Mouse (Mus musculus): ENCODE data around the gene Yipf2. TPM values are rescaled to one million over a fixed set of nuclear protein-coding genes. Genes with fewer than 3 reads are reported as not detected.
A peak's percentile ranks its signal among the peaks of the same experiment; 100 is the strongest.

Gene Yipf2
- polyA plus RNA-seq, 1 experiment from 2014 or later, result 20.3 TPM

DNA sequence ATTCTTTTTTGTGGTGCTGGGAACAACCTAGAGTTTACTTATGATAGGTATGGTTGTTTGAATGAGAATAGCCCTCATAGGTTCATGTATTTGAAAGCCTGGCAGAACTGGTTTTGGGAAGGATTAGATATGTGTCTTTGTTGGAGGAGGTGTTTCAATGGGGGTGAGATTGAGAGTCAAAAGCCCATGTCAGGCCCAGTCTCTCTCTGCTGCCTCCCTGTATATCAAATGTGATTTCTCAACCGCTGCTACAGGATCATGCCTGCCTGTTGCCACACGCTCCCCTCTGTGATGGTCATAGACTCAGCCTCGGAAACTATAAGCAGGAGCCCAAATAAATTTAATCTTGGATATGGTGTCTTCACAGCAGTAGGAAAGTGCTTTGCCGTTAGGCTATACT, 27.6 kb upstream of the Yipf2 start:
- Histone ChIP-seq H3K27me3 (ENCODE audit: control insufficient read depth, insufficient read depth, low read length) (no peaks in the 10 kb centered on the region), H3K9me3 (ENCODE audit: control insufficient read depth, low read length) (no peaks in the 10 kb centered on the region), H3K27ac (ENCODE audit: low read depth, low read length) (no peak overlapping the region), H3K4me3 (ENCODE audit: low read depth, low read length) (no peak overlapping the region), H3K9ac (replicated peaks; ENCODE audit: low read depth, low read length) (no peak overlapping the region), H3K4me2 (ENCODE audit: low read depth, low read length) (no peak overlapping the region), H3K36me3 (ENCODE audit: control insufficient read depth, insufficient read depth, low read length) (no peaks in the 10 kb centered on the region), H3K4me1 (ENCODE audit: control insufficient read depth, insufficient read depth, low read length) (peaks cover 12% of the 10 kb centered on the region)
- ATAC-seq (ENCODE audit: low read depth), result no peak
- WGBS, result 84% methylated on average over 4 of the region's 4 CpGs

DNA sequence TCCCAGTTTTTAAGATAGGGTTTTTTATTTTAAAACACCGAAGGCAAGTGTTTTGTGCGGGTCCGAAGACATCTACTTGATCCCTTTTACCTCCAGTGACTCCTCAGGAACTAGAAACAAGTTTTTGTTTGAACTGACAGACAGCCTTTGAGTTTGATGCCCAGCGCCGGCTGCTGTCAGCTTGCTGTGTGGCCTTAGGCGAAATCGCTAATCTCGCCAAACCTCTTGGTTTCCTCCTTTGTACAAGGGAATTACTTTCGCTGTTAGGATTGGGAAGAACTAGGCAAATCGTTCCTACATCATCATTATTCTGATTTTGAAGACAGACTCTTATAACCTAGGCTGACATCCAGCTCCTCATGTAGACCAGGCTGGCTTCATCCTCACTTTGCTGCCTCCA, 24.4 kb upstream of the Yipf2 start:
- Histone ChIP-seq H3K4me2 (ENCODE audit: low read depth, low read length) (peak overlapping the region; percentile 56), H3K27ac (ENCODE audit: low read depth, low read length) (peak overlapping the region; percentile 99), H3K9me3 (ENCODE audit: control insufficient read depth, low read length) (no peaks in the 10 kb centered on the region), H3K4me1 (ENCODE audit: control insufficient read depth, insufficient read depth, low read length) (peaks cover 16% of the 10 kb centered on the region), H3K4me3 (ENCODE audit: low read depth, low read length) (peak overlapping the region; percentile 81), H3K27me3 (ENCODE audit: control insufficient read depth, insufficient read depth, low read length) (no peaks in the 10 kb centered on the region), H3K36me3 (ENCODE audit: control insufficient read depth, insufficient read depth, low read length) (no peaks in the 10 kb centered on the region), H3K9ac (replicated peaks; ENCODE audit: low read depth, low read length) (peak overlapping the region; percentile 96)
- no peak for ATAC-seq (ENCODE audit: low read depth)
- WGBS, result 14% methylated on average over 10 of the region's 10 CpGs

DNA sequence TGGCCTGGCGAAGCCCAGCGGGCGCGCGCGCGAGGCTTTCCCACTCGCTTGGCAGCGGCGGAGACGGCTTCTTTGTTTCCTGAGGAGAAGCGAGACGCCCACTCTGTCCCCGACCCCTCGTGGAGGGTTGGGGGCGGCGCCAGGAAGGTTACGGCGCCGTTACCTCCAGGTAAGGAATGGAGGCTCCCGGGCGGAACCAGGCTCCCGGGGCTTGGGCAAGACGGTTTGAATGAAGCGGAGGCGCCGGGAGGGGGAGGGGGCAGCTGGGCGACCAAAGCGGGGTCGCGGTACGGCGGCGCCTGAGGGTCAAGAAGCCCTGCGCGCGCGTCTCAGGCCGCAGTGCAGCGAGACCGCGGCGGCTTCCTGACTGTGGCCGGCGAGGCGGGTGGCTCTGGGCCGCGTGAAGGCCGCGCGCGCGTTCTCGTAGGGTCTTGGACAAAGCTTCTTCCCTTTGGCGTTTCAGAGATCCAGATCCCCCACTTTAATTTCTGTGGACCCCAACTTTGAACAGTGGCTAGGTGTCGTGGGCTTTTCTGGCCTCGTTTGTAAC, 23.7 kb upstream of the Yipf2 start:
- H3K27me3 ChIP-seq (ENCODE audit: control insufficient read depth, insufficient read depth, low read length), result no peaks in the 10 kb centered on the region
- no peaks in the 10 kb centered on the region for H3K36me3 ChIP-seq (ENCODE audit: control insufficient read depth, insufficient read depth, low read length)
- ATAC-seq (ENCODE audit: low read depth), result peak; percentile 84
- no peaks in the 10 kb centered on the region for H3K9me3 ChIP-seq (ENCODE audit: control insufficient read depth, low read length)
- peak overlapping the region; percentile 96 for H3K9ac ChIP-seq (replicated peaks; ENCODE audit: low read depth, low read length)
- peak overlapping the region; percentile 56 for H3K4me2 ChIP-seq (ENCODE audit: low read depth, low read length)
- H3K4me1 ChIP-seq (ENCODE audit: control insufficient read depth, insufficient read depth, low read length), result peaks cover 16% of the 10 kb centered on the region
- under 1% methylated on average over 50 of the region's 57 CpGs for WGBS
- H3K27ac ChIP-seq (ENCODE audit: low read depth, low read length), result peak overlapping the region; percentile 99
- peak overlapping the region; percentile 81 for H3K4me3 ChIP-seq (ENCODE audit: low read depth, low read length)

DNA sequence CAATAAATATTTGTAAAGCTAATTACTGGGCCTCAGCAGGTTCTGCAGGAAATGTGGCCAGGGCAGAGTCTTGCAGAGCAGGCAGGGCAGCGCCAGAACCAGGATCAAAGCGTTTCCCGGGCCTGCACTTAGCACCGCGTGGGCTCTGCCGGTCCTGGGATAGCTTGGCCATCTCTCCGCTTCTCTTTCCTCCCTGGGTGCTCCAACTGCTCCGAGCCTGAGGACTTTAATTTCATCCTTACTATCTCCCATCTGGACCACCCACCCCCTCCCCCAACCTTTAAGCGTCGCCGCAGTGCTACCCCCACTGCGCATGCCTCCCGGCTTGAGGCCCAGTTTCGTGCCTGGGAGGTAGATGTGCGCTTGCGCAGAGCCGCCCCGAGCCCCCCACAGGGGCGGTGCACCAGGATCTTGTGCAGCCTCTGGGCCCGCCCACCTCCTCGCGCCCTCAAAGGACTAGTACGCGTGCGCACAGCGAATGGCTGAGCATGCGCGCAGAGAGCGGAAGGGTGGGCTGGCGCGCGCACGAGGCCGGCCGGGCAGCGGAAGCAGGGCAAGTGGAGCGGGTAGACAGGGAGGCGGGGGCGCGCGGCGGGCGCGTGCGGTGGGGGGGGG, 23.1 kb upstream of the Yipf2 start, which contains the start of gene Smarca4:
Smarca4 (plus strand) TSS at position 553 of the 615 bp plus-strand sequence.
- ATAC-seq (ENCODE audit: low read depth), result peak; percentile 94
- no peaks in the 10 kb centered on the region for H3K9me3 ChIP-seq (ENCODE audit: control insufficient read depth, low read length)
- no peaks in the 10 kb centered on the region for H3K27me3 ChIP-seq (ENCODE audit: control insufficient read depth, insufficient read depth, low read length)
- peaks cover 16% of the 10 kb centered on the region for H3K4me1 ChIP-seq (ENCODE audit: control insufficient read depth, insufficient read depth, low read length)
- H3K36me3 ChIP-seq (ENCODE audit: control insufficient read depth, insufficient read depth, low read length), result no peaks in the 10 kb centered on the region
- peak within 1 kb of the TSS; percentile 81 for H3K4me3 ChIP-seq (ENCODE audit: low read depth, low read length)
- H3K27ac ChIP-seq (ENCODE audit: low read depth, low read length), result peak within 1 kb of the TSS; percentile 99
- peak within 1 kb of the TSS; percentile 75 for H3K4me2 ChIP-seq (ENCODE audit: low read depth, low read length)
- WGBS, result under 1% methylated on average over 43 of the region's 45 CpGs
- peak within 1 kb of the TSS; percentile 96 for H3K9ac ChIP-seq (replicated peaks; ENCODE audit: low read depth, low read length)

DNA sequence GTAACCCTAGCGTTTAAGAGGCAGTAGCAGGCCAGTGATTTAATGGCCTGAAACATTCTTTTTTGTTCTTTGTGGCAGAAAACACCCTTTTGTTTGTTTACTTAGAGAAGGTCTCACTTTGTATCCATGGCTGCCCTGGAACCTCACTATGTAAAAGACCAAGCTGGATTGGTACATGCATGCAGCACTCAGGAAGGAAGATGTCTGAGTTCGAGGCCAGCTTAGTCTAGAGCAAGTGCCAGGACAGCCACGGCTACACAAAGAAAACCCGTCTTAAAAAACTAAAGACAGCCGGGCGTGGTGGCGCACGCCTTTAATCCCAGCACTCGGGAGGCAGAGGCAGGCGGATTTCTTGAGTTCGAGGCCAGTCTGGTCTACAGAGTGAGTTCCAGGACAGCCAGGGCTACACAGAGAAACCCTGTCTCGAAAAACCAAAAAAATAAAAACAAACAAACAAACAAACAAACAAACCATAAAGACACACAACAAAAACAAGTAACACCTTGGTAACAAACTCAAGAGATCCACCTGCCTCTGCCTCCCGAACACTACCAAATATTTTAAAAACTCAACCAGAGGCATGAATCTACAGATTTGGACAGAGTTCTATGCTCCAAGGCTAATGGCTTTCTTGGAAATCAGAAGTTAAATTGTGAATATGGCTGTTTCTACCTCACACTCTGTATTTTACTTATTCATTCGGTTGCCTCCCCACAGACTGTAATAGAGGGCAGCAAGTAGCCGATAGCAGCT, 22.4 kb upstream of the Yipf2 start:
- no peaks in the 10 kb centered on the region for H3K36me3 ChIP-seq (ENCODE audit: control insufficient read depth, insufficient read depth, low read length)
- peak overlapping the region; percentile 57 for H3K9ac ChIP-seq (replicated peaks; ENCODE audit: low read depth, low read length)
- H3K9me3 ChIP-seq (ENCODE audit: control insufficient read depth, low read length), result no peaks in the 10 kb centered on the region
- peaks cover 16% of the 10 kb centered on the region for H3K4me1 ChIP-seq (ENCODE audit: control insufficient read depth, insufficient read depth, low read length)
- H3K27ac ChIP-seq (ENCODE audit: low read depth, low read length), result peak overlapping the region; percentile 99
- peak overlapping the region; percentile 81 for H3K4me3 ChIP-seq (ENCODE audit: low read depth, low read length)
- WGBS, result 75% methylated on average over 15 of the region's 15 CpGs
- no peak for ATAC-seq (ENCODE audit: low read depth)
- H3K4me2 ChIP-seq (ENCODE audit: low read depth, low read length), result peak overlapping the region; percentile 75
- no peaks in the 10 kb centered on the region for H3K27me3 ChIP-seq (ENCODE audit: control insufficient read depth, insufficient read depth, low read length)

DNA sequence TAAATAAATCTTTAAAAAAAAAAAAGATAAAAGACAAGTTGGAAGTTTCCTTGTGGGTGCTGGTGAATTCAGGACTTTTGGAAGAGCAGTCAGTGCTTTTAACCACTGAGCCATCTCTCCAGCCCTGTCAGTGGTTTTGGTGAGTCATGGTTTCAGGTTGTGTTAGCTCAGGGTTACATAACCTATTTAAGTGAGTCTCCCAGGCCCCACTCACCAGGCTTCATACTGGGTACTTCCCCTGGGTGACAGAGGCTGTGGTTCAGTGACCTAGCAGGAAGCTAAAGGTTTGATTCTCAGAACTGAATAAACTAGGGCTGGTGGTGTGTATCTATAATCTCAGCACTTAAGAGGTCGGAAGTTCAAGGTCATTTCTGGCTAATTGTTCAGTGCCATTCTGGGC, 17.2 kb upstream of the Yipf2 start:
- Histone ChIP-seq H3K4me3 (ENCODE audit: low read depth, low read length) (no peak overlapping the region), H3K36me3 (ENCODE audit: control insufficient read depth, insufficient read depth, low read length) (no peaks in the 10 kb centered on the region), H3K4me2 (ENCODE audit: low read depth, low read length) (no peak overlapping the region), H3K9me3 (ENCODE audit: control insufficient read depth, low read length) (no peaks in the 10 kb centered on the region), H3K9ac (replicated peaks; ENCODE audit: low read depth, low read length) (no peak overlapping the region), H3K4me1 (ENCODE audit: control insufficient read depth, insufficient read depth, low read length) (peaks cover under 1% of the 10 kb centered on the region; the same call in 1 of the 2 replicates), H3K27me3 (ENCODE audit: control insufficient read depth, insufficient read depth, low read length) (no peaks in the 10 kb centered on the region), H3K27ac (ENCODE audit: low read depth, low read length) (no peak overlapping the region)
- 89% methylated on average over 1 of the region's 1 CpGs for WGBS
- ATAC-seq (ENCODE audit: low read depth), result no peak

DNA sequence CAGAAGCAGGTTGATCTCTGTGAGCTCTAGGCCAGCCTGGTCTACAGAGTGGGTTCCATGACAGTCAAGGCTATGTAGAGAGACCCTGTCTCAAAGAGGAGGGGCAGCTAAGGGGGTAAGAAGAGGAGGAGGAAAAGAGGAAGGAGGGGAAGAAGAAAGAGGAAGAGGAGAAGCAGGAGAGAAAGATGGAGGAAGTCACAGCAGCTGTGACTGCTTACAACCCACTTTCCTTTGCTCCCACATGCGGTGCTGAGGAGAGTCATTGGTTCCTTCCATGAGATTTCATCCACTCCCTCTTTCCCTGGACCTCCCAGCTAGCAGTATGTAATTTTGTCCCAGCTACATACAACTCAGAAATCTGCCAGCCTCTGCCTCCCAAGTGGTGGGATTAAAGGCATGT, 14.0 kb upstream of the Yipf2 start:
- Histone ChIP-seq H3K27me3 (ENCODE audit: control insufficient read depth, insufficient read depth, low read length) (no peaks in the 10 kb centered on the region), H3K36me3 (ENCODE audit: control insufficient read depth, insufficient read depth, low read length) (no peaks in the 10 kb centered on the region), H3K4me2 (ENCODE audit: low read depth, low read length) (no peak overlapping the region), H3K4me3 (ENCODE audit: low read depth, low read length) (no peak overlapping the region), H3K9me3 (ENCODE audit: control insufficient read depth, low read length) (no peaks in the 10 kb centered on the region), H3K27ac (ENCODE audit: low read depth, low read length) (no peak overlapping the region), H3K9ac (replicated peaks; ENCODE audit: low read depth, low read length) (no peak overlapping the region), H3K4me1 (ENCODE audit: control insufficient read depth, insufficient read depth, low read length) (no peaks in the 10 kb centered on the region)
- no peak for ATAC-seq (ENCODE audit: low read depth)
- WGBS, result 81% methylated on average over 1 of the region's 1 CpGs

DNA sequence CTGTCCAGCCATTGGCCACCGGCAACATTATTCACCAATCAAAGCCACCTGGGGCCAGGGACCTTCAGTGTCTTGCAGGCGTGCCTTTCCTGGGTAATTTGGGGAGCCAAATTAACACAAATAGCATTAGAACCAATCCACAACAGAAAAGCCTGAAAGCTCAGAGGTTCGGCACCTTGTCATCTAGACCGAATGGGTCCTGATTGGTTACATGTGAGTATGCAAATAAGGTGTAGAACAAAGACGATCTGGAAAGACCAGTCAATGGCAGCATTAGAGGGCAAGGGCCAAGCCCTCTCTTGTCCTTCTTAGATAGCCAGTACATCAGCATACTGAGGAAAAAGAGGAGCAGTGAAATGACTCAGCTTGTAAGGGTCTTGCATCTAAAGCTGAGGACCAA, 13.2 kb upstream of the Yipf2 start:
- Histone ChIP-seq H3K4me3 (ENCODE audit: low read depth, low read length) (no peak overlapping the region), H3K4me2 (ENCODE audit: low read depth, low read length) (no peak overlapping the region), H3K9me3 (ENCODE audit: control insufficient read depth, low read length) (no peaks in the 10 kb centered on the region), H3K9ac (replicated peaks; ENCODE audit: low read depth, low read length) (no peak overlapping the region), H3K27me3 (ENCODE audit: control insufficient read depth, insufficient read depth, low read length) (no peaks in the 10 kb centered on the region), H3K36me3 (ENCODE audit: control insufficient read depth, insufficient read depth, low read length) (no peaks in the 10 kb centered on the region), H3K27ac (ENCODE audit: low read depth, low read length) (no peak overlapping the region), H3K4me1 (ENCODE audit: control insufficient read depth, insufficient read depth, low read length) (no peaks in the 10 kb centered on the region)
- whole genome bisulfite sequencing, result 73% methylated on average over 5 of the region's 5 CpGs
- no peak for ATAC-seq (ENCODE audit: low read depth)

DNA sequence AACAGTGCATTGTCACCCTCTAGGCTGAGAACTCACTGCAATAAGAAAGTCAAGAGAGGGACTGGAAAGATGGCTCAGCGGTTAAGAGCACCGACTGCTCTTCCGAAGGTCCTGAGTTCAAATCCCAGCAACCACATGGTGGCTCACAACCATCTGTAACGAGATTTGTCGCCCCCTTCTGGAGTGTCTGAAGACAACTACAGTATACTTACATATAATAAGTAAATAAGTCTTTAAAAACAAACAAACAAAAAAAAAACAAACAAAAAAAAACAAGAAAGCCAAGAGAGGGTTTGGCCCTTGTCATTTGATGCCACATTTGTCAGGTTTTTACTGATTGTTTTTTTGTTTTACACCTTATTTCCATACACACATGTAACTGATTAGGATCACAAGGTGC, 11.5 kb upstream of the Yipf2 start:
- H3K36me3 ChIP-seq (ENCODE audit: control insufficient read depth, insufficient read depth, low read length), result no peaks in the 10 kb centered on the region; the same call in 1 of the 2 replicates
- no peaks in the 10 kb centered on the region for H3K27me3 ChIP-seq (ENCODE audit: control insufficient read depth, insufficient read depth, low read length)
- H3K27ac ChIP-seq (ENCODE audit: low read depth, low read length), result no peak overlapping the region
- H3K4me2 ChIP-seq (ENCODE audit: low read depth, low read length), result no peak overlapping the region
- H3K9me3 ChIP-seq (ENCODE audit: control insufficient read depth, low read length), result no peaks in the 10 kb centered on the region
- H3K4me3 ChIP-seq (ENCODE audit: low read depth, low read length), result no peak overlapping the region
- no peak for ATAC-seq (ENCODE audit: low read depth)
- 73% methylated on average over 5 of the region's 5 CpGs for WGBS
- H3K4me1 ChIP-seq (ENCODE audit: control insufficient read depth, insufficient read depth, low read length), result no peaks in the 10 kb centered on the region
- no peak overlapping the region for H3K9ac ChIP-seq (replicated peaks; ENCODE audit: low read depth, low read length)
